Mouse (Mus musculus) lung, postnatal 10 days (tissue): ENCODE data around the gene Anapc11.
A peak's percentile ranks its signal among the peaks of the same experiment; 100 is the strongest.

Experiments used
- DNase-seq: peaks from one replicate; pipeline ENCODE4 v3.0.0; 2021

The Anapc11 gene

GRCm38 (mm10) chr11:120628601-120629340 is 30.6 kb downstream of the Anapc11 start:
- DNase-seq, result no peak

DNA sequence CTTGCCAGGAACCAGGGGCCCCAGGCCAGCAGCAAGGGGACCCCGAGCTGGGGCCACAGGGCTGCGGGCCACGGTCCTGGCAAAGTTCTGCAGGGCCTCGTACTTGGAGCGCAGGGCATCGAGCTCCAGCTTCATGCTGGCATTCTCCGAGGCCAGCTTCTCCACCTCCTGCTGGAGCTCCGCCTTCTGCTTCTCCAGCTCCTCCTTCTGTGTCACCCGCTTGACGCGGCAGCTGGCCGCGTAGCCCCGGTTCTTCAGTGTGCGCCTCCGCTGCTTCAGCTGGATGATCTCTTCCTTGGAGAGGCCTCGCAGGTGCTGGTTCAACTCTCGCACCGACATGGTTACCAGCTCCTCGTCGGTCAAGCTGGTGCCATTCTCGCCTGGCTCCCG is 31.1 kb downstream of the Anapc11 start:
- DNase-seq, result peak; percentile 41

GRCm38 (mm10) chr11:120629911-120630310 is 31.7 kb downstream of the Anapc11 start:
- DNase-seq, result peak; percentile 45

GRCm38 (mm10) chr11:120630401-120630871 is 32.2 kb downstream of the Anapc11 start:
- DNase-seq, result peak; percentile 71

DNA sequence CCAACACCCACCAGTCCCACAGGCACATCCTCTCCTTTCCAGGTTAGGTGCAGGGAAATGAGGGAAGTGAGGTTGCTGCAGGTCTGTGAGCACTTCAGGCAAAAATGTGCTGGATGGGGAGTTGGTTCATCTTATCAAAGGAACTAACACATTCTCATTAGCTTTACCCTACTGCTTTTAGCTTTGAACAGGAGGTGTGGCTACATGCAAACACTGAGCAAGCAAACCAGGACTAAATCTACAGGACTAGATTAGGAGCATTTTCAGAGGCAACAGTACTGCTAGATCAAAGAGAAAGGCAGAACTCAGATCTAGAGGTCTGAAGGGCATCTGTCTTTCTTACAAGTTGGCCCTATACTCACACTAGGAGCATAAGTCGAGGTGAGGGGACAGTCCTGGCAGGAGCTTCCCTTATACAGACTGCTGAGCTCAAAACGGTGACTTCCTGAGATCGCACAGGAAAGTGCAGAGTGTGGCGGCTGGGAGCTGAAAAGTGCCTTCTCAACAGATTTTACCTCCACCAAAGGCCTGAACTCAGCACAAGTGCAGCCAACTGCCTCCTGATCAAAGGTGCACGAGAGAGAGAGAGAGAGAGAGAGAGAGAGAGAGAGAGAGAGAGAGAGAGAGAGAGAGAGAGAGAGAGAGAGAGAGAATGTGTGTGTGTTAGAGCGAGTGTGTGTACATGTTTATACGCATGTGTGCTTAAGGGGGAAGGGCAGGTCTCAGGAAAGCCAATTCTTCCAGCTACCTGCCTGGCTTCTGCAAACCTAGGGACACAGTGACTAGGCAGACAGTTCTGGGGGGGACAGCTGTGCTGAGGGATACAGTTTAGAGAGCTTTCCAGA is 32.9 kb downstream of the Anapc11 start:
- DNase-seq, result no peak

- DNase-seq, result no peak
Observed at GRCm38 (mm10) chr11:120631726-120632448, 33.7 kb downstream of the Anapc11 start.

DNA sequence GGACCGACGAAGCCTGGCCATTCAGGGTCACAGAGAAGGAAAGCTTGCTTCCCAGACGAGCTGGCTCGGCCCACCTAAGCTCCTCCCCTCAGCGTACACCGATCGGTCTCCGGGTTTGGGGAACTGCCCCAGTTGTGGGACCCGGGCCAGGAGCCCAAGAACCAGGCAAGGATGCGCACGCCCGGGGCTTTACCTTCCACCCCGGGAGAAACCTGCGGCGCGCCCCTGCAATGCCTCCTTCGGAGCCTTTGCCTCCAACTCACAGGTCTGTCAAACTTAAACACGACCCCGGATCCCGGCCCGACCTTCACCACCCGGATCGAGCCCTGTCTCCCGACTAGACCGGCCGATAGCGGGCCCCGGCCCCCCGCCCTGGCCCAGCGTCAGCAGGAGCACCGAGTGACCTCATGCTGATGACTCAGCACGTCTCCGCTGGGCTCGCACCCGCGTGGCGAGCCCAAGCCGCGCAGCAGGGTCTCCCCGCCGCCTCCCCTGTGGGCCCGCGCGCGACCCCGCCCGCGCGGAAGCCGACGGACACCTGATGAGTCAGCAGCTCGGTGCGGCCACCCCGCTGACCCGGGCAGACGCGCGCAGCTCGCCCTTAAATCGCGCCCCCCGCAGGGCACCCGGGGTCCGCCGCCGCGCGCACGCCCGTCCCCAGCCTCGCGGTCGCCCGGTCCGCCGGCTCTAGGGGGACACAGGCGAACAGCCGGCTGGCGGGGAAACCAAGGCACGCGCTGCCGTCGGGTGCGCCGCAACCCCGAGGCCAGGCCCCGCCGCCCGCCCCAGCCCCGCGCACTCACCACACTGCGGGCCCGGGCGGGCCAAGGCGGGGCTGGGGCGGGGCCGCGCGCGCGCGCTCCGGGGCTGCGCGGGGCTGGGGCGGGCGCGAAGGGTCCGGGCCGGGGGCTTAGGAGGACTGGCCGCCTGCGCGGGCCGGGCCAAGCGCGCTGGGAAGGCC is 34.6 kb downstream of the Anapc11 start:
- peak; percentile 83 for DNase-seq

GRCm38 (mm10) chr11:120633520-120634343 is 35.5 kb downstream of the Anapc11 start, which contains the start of gene Mafg:
Gene Mafg (minus strand): TSS chr11:120633600.
- DNase-seq, result peak; percentile 96

DNA sequence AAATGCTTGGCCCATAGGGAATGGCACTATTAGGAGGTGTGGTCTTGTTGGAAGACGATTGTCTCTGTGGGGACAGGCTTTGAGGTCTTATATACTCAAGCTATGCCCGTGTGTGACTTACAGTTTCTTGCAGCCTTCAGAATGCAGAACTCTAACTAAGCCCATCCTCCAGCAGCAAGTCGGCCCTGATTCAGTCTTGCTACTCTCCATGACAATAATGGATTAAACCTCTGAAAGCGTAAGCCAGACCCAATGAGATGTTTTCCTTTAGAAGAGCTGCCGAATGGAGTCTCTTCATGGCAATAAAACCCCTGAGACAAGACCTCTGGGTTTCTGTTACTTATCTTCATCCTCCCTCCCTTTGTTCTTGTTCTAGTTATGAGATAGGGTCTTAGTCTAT is 36.6 kb downstream of the Anapc11 start:
- DNase-seq, result no peak

GRCm38 (mm10) chr11:120641255-120641654 is 43.0 kb downstream of the Anapc11 start:
- DNase-seq, result no peak

GRCm38 (mm10) chr11:120641869-120642268 is 43.6 kb downstream of the Anapc11 start:
- no peak for DNase-seq

DNA sequence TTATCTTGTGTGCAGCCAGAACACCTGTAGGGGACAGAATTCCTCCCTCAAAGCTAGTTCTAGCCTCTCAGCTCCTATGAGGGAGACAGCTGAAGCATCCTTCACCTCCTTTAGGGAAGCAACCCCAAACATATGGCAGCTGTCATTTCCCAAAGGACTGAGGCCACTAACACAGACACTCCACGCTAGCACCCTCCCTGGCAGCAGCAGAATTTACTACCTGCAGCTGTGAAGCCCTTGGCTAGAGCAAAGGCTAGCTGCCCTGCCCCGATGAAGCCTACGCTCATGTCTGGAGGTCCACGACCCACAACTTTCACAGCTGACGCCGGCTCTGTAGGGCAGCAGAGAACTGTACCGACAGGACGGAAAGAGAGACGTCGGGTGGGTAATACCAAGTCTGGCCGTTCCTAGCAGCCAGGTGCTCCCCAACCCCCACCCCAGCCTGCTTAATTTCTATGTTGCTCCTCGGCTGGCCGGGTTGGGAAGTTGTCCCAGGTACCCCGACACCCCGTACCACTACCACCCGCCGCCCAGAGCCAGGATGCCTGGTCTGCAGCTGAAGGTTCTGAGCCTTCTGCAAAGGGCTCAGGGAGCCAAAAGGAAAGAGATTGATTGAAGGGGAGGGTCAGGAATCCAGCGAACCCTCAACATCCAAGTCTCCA is 44.8 kb downstream of the Anapc11 start:
- no peak for DNase-seq

GRCm38 (mm10) chr11:120643601-120643987 is 45.4 kb downstream of the Anapc11 start, which contains the start of gene Pycr1:
Gene Pycr1 (minus strand): TSS chr11:120643769.
- peak; percentile 97 for DNase-seq

DNA sequence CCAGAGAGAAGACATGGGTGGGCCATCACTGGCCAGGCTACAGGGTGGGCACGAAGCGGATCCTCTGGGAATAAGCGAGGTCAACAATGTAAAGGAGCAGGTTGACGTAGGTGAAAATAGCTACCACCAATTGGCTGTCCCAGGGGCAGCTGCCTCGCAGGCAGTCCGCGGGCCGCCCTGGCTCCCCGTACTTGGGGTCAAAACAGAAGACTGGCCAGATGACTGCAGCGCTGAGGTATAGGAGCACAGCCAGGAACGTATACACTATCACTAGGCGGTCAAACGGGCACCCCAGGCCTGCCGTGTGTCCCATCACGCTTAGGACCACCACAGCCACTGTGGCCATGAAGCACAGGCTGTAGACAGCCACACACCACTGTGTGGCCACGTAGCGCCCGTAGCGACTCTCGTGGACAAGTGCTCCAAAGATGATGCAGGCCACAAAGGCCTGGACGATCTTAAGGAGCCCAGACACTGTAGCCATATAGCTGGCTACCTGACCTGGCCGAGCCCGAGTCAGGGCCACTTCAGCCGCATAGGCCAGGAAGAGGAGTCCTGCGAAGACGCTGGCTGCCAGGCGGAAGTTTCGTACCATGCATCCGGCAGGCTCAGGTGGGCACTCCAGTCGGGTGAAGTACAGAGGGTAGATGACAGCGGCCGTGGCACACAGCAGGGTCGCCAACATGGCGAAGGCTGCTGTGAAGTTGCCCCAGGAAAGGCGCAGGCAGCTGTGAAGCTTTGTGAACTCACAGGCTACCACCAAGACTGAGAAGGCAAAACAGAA is 49.0 kb downstream of the Anapc11 start:
- DNase-seq, result no peak

DNA sequence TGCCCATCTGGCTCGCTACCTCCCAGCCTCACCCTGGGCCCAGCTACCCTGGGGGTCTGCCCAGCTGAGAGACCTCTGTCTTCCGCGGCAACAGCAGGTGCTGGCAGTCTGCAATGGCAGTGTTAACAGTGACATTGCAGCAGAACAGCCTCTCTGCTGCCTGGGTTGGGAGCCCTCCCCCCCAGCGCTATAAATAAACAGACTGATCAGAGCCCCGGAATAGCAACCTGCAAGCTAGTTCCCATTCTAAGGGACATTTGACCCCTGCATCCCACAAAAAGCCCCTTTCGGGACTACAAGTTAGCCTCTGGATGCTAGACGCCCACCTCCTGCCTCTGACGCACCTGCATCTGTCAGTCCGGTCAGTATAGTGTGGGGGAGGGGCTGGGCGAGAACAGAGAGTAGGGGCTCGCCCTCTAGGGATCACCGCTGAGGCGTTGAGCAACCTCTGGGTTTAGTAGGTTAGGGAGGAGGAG is 49.8 kb downstream of the Anapc11 start, which contains the start of gene Myadml2:
Gene Myadml2, minus strand, starts transcription at position 158 of the 476 bp plus-strand sequence.
- no peak for DNase-seq

DNA sequence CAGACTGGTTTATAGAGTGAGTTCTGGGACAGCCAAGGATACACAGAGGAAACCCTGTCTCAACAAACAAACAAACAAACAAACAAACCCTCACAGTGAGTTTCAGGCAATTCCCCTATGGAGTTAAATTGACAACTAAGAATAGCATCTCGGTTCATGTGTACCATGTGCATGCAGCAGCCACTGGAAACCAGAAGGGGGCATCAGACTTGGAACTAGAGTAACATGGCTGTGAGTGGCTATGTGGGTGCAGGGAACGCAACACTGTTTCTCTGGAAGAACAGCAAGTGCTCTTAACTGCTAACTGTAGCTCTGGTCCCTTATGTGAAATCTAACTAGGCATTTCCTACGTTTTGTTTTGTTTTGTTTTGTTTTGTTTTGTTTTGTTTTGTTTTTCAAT is 53.7 kb downstream of the Anapc11 start:
- no peak for DNase-seq

GRCm38 (mm10) chr11:120654741-120655140 is 56.5 kb downstream of the Anapc11 start:
- DNase-seq, result no peak

- no peak for DNase-seq
Observed at GRCm38 (mm10) chr11:120657301-120657700, 59.1 kb downstream of the Anapc11 start.
